Mouse (Mus musculus): ENCODE measurements around the gene Ltbp2. TPM values are rescaled to one million over a fixed set of nuclear protein-coding genes. Genes with fewer than 3 reads are reported as not detected.

The Ltbp2 gene
- polyA plus RNA-seq, 1 experiment from 2014 or later = 0.08 TPM

DNA sequence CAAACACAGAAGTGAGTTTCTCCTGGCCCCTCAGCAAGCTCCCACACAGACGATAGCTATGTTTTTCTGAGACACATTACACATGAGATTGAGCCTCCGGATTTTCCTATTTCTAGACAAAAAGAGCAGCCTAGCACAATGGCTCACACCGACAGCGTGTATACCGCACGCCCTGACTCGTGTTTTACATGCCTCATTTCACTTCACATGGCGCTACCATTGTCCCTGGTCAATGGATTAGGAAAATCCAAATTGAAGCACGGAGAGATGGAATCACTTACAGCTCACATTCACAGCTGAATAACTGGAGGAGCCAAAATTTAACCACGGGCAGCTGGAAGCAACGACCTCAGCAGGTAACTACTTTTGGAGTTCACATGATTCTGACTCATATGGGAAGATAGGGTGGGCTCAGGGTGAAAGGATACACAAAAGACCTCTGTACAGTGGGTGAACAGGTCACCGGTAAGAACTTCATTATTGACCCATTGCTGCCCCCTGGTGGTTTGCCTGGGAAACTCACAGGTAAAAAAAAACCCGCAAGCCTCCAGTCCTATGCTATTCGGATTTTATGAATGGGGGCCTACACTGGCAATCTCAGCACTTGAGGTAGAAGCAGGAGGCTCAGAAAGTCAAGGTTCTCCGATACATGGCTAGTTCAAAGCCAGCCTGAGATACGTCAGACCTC is 121.2 kb downstream of the Ltbp2 start:
- no peak overlapping the region for H3K9ac ChIP-seq (ENCODE audit: low read depth, low read length)
- peaks cover 34% of the 10 kb centered on the region for H3K36me3 ChIP-seq (ENCODE audit: control insufficient read depth, insufficient read depth, low read length)
- 56% methylated on average over 16 of the region's 16 CpGs for WGBS

DNA sequence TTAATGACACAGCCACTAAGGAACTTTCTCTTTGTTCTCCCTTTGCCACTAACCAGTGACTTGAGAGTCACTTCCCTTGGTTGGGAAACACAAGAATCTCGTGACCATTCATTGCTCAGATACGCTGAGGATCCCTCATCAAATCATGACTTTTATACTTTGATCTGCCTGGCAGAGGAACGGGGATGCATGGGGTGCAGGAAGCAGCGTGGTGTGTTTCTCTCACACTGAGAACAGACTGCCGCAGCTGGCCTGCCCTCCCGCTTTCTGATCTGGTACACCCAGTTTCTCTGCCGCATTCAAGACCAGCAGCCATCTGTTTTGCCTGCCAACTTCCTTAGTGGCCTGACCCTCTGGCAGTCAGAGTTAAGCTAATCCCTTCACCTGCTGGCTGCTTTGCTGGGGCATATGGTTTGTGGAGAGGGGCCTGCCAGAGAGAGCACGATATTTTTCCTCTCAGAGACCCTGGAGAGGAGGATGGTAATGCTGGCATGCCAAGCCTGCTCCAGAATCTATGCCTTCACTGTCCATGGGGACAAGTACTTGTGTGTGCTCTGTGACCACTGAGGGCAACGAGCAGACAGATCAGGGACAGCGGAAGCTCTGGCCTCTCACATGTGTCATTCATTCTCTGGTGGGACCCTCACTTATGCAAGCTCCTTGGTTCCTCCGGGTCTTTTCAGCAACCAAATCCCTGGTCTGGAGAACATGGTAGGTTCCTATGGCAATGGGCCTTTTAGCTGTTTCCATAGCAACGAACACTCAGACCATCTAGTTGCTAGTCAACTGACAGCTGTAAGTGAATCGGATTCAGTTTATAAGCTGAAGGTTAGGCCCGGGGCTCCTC is 124.0 kb downstream of the Ltbp2 start:
- 41% methylated on average over 14 of the region's 14 CpGs for WGBS

More for the DNA sequence above, 121.2 kb downstream of the Ltbp2 start:
- no peaks in the 10 kb centered on the region for H3K9me3 ChIP-seq (ENCODE audit: control insufficient read depth, low read length)
- no peak overlapping the region for H3K4me2 ChIP-seq (replicated peaks; ENCODE audit: low read depth, low read length)
- no peaks in the 10 kb centered on the region for H3K4me1 ChIP-seq (ENCODE audit: control insufficient read depth, insufficient read depth, low read length)
- no peaks in the 10 kb centered on the region for H3K27me3 ChIP-seq (ENCODE audit: control insufficient read depth, insufficient read depth, low read length)
- ATAC-seq (ENCODE audit: low FRiP score, low TSS enrichment) = peak; percentile 32; the same call in 1 of the 2 replicates
- H3K4me3 ChIP-seq (ENCODE audit: low read length) = no peak overlapping the region
- H3K27ac ChIP-seq (ENCODE audit: low read depth, low read length) = no peak overlapping the region

GRCm38 (mm10) chr12:84750661-84751060 is 125.7 kb downstream of the Ltbp2 start:
- peaks cover 3% of the 10 kb centered on the region; the same call in 1 of the 2 replicates for H3K27me3 ChIP-seq (ENCODE audit: control insufficient read depth, insufficient read depth, low read length)
- 35% methylated on average over 14 of the region's 14 CpGs for WGBS

More for the DNA sequence above, 124.0 kb downstream of the Ltbp2 start:
- Histone ChIP-seq H3K27me3 (ENCODE audit: control insufficient read depth, insufficient read depth, low read length) (peaks cover 3% of the 10 kb centered on the region; the same call in 1 of the 2 replicates), H3K4me2 (replicated peaks; ENCODE audit: low read depth, low read length) (no peak overlapping the region), H3K36me3 (ENCODE audit: control insufficient read depth, insufficient read depth, low read length) (peaks cover 20% of the 10 kb centered on the region), H3K4me1 (ENCODE audit: control insufficient read depth, insufficient read depth, low read length) (no peaks in the 10 kb centered on the region), H3K9me3 (ENCODE audit: control insufficient read depth, low read length) (no peaks in the 10 kb centered on the region; the same call in 1 of the 2 replicates), H3K4me3 (ENCODE audit: low read length) (no peak overlapping the region), H3K9ac (ENCODE audit: low read depth, low read length) (no peak overlapping the region), H3K27ac (ENCODE audit: low read depth, low read length) (no peak overlapping the region)
- ATAC-seq (ENCODE audit: low FRiP score, low TSS enrichment) = no peak

DNA sequence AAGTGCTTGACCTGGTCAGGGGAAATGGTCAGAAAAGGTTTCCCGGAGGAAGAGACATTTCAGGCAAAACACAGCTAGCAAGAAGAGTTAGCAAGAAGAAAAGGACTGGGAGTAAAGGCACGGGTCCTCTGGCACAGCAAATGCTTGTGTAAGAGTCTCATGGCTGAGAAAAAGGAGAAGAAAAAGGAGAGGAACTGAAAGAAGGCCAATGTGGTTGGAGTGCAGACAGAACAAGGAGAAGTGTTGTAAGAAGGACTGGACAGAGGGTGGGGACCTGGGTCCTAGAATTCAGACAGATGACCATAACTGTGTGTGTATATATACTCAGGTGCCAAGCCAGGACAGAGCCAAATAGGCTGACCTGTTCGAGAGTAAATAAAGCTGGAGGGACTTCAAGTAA is 128.2 kb downstream of the Ltbp2 start:
- Histone ChIP-seq H3K9me3 (ENCODE audit: control insufficient read depth, low read length) (no peaks in the 10 kb centered on the region; the same call in 1 of the 2 replicates), H3K4me1 (ENCODE audit: control insufficient read depth, insufficient read depth, low read length) (no peaks in the 10 kb centered on the region), H3K4me3 (ENCODE audit: low read length) (no peak overlapping the region), H3K36me3 (ENCODE audit: control insufficient read depth, insufficient read depth, low read length) (no peaks in the 10 kb centered on the region), H3K27ac (ENCODE audit: low read depth, low read length) (no peak overlapping the region), H3K9ac (ENCODE audit: low read depth, low read length) (no peak overlapping the region), H3K4me2 (replicated peaks; ENCODE audit: low read depth, low read length) (no peak overlapping the region), H3K27me3 (ENCODE audit: control insufficient read depth, insufficient read depth, low read length) (peaks cover 6% of the 10 kb centered on the region; the same call in 1 of the 2 replicates)
- whole genome bisulfite sequencing = 66% methylated on average over 3 of the region's 3 CpGs
- ATAC-seq (ENCODE audit: low FRiP score, low TSS enrichment) = no peak

More at GRCm38 (mm10) chr12:84750661-84751060, 125.7 kb downstream of the Ltbp2 start:
- Histone ChIP-seq H3K4me2 (replicated peaks; ENCODE audit: low read depth, low read length) (no peak overlapping the region), H3K4me1 (ENCODE audit: control insufficient read depth, insufficient read depth, low read length) (no peaks in the 10 kb centered on the region), H3K9me3 (ENCODE audit: control insufficient read depth, low read length) (no peaks in the 10 kb centered on the region; the same call in 1 of the 2 replicates), H3K9ac (ENCODE audit: low read depth, low read length) (no peak overlapping the region), H3K27ac (ENCODE audit: low read depth, low read length) (no peak overlapping the region), H3K36me3 (ENCODE audit: control insufficient read depth, insufficient read depth, low read length) (peaks cover 3% of the 10 kb centered on the region; the same call in 1 of the 2 replicates), H3K4me3 (ENCODE audit: low read length) (no peak overlapping the region)
- no peak for ATAC-seq (ENCODE audit: low FRiP score, low TSS enrichment)

- 68% methylated on average over 4 of the region's 4 CpGs for WGBS
- H3K36me3 ChIP-seq (ENCODE audit: control insufficient read depth, insufficient read depth, low read length) = no peaks in the 10 kb centered on the region
Observed at GRCm38 (mm10) chr12:84745700-84746099, 130.6 kb downstream of the Ltbp2 start.

GRCm38 (mm10) chr12:84743496-84743895 is 132.8 kb downstream of the Ltbp2 start:
- Histone ChIP-seq H3K36me3 (ENCODE audit: control insufficient read depth, insufficient read depth, low read length) (no peaks in the 10 kb centered on the region), H3K9me3 (ENCODE audit: control insufficient read depth, low read length) (no peaks in the 10 kb centered on the region; the same call in 1 of the 2 replicates), H3K4me2 (replicated peaks; ENCODE audit: low read depth, low read length) (no peak overlapping the region), H3K9ac (ENCODE audit: low read depth, low read length) (no peak overlapping the region), H3K4me3 (ENCODE audit: low read length) (no peak overlapping the region), H3K27ac (ENCODE audit: low read depth, low read length) (no peak overlapping the region), H3K27me3 (ENCODE audit: control insufficient read depth, insufficient read depth, low read length) (0 out of 2 replicates have a peak, but pooled peaks cover 4% of the 10 kb centered on the region), H3K4me1 (ENCODE audit: control insufficient read depth, insufficient read depth, low read length) (no peaks in the 10 kb centered on the region)
- no peak for ATAC-seq (ENCODE audit: low FRiP score, low TSS enrichment)
- WGBS = 79% methylated on average over 10 of the region's 10 CpGs

More at GRCm38 (mm10) chr12:84745700-84746099, 130.6 kb downstream of the Ltbp2 start:
- H3K4me1 ChIP-seq (ENCODE audit: control insufficient read depth, insufficient read depth, low read length) = no peaks in the 10 kb centered on the region
- H3K27ac ChIP-seq (ENCODE audit: low read depth, low read length) = no peak overlapping the region
- H3K9me3 ChIP-seq (ENCODE audit: control insufficient read depth, low read length) = no peaks in the 10 kb centered on the region; the same call in 1 of the 2 replicates
- H3K4me2 ChIP-seq (replicated peaks; ENCODE audit: low read depth, low read length) = no peak overlapping the region
- peaks cover 6% of the 10 kb centered on the region; the same call in 1 of the 2 replicates for H3K27me3 ChIP-seq (ENCODE audit: control insufficient read depth, insufficient read depth, low read length)
- H3K9ac ChIP-seq (ENCODE audit: low read depth, low read length) = no peak overlapping the region
- no peak overlapping the region for H3K4me3 ChIP-seq (ENCODE audit: low read length)
- ATAC-seq (ENCODE audit: low FRiP score, low TSS enrichment) = no peak

GRCm38 (mm10) chr12:84733366-84733765 is 143.0 kb downstream of the Ltbp2 start:
- 70% methylated on average over 13 of the region's 13 CpGs for WGBS
- Histone ChIP-seq H3K27me3 (ENCODE audit: control insufficient read depth, insufficient read depth, low read length) (peaks cover 21% of the 10 kb centered on the region), H3K4me1 (ENCODE audit: control insufficient read depth, insufficient read depth, low read length) (no peaks in the 10 kb centered on the region), H3K9ac (ENCODE audit: low read depth, low read length) (no peak overlapping the region), H3K9me3 (ENCODE audit: control insufficient read depth, low read length) (no peaks in the 10 kb centered on the region), H3K27ac (ENCODE audit: low read depth, low read length) (no peak overlapping the region), H3K4me2 (replicated peaks; ENCODE audit: low read depth, low read length) (no peak overlapping the region), H3K36me3 (ENCODE audit: control insufficient read depth, insufficient read depth, low read length) (no peaks in the 10 kb centered on the region), H3K4me3 (ENCODE audit: low read length) (no peak overlapping the region)
- ATAC-seq (ENCODE audit: low FRiP score, low TSS enrichment) = no peak
